Mouse (Mus musculus) lung, adult 2 months (tissue): ENCODE measurements around the gene Gm8947. TPM values are rescaled to one million over a fixed set of nuclear protein-coding genes. Genes with fewer than 3 reads are reported as not detected.

Source experiments
- DNase-seq: peaks from one replicate; pipeline ENCODE4 v3.0.0; 2022
- H3K4me1 ChIP-seq: fragments of 200-500 bp; 2 replicates; pipeline ENCODE4 v1.6.1; 2011; ENCODE audit warnings: low read length; ENCODE audit not compliant: control insufficient read depth, insufficient read depth
- H3K4me3 ChIP-seq: fragments of 200-500 bp; replicated peaks from 2 replicates; pipeline ENCODE3; 2011; ENCODE audit warnings: low read depth, mild to moderate bottlenecking, control low read depth, low read length; ENCODE audit errors: extremely low read depth
- CTCF ChIP-seq: fragments of 200-500 bp; IDR thresholded peaks from 2 replicates; pipeline ENCODE4 v1.5.1; 2011; ENCODE audit warnings: mild to moderate bottlenecking, low read length, control low read depth; ENCODE audit not compliant: insufficient read depth
- POLR2A ChIP-seq: fragments of 200-500 bp; IDR thresholded peaks from 2 replicates; pipeline ENCODE4 v1.6.1; 2011; ENCODE audit warnings: low read depth, mild to moderate bottlenecking, control low read depth, low read length, borderline replicate concordance; ENCODE audit errors: extremely low read depth
- WGBS: fragments of 180-500 bp; shearing (Covaris S2); methylation state at CpG from one replicate; pipeline ENCODE4 v1.1.7; 2018; 5-methylcytosine and 5-hydroxymethylcytosine counted together
- polyA plus RNA-seq: library from polyadenylated mRNA; depleted of rRNA; stranded (reverse); fragments of >200 nt; gene quantifications from 2 replicates; pipeline ENCODE4 v1.2.3, GENCODE M21; 2012; rRNA removed

Gene Gm8947
- polyA plus RNA-seq, 1 experiment, result not detected

DNA sequence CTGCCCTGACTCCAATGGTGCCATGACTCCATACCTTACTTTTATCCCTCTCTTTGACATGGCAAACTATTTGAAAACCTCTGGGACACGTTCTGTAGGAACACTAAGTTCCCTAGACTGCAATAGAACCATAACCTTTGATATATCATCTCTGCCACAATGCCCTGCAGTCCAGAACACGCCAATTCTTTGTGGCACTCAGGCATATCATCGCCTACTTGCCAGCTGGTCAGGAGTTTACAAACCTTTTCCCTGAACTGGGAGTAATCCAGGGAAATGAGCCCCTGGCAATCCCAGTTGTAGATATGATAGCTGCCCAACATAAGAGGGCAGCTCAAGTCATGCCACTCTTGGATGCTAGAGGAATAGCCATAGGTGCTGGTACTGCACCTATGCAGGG lies 40.2 kb downstream of the Gm8947 start:
- DNase-seq, result no peak
- Histone ChIP-seq H3K4me1 (no peaks in the 10 kb centered on the region; the same call in 1 of the 2 replicates), H3K4me3 (no peak overlapping the region)
- 87% methylated on average over 3 of the region's 3 CpGs for WGBS
- TF ChIP-seq CTCF (no peak), POLR2A (no peak)

DNA sequence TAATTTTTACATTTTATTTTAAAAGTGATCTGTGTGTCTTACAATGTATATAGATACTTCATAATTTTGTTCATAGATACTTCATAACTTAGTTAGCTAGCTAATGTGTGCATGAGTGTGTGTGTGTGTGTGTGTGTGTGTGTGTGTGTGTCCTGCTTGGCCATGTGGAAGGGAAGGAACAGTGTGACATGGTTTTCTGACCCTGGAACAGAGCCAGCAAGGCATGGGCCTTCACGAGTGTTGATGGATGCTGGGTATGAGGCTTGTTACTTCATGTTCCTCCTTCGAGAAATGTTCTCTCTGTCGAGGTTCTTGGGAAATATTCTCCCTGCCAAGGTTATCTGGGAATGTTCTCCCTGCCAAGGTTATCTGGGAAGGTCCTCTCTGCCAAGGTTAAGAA lies 41.6 kb downstream of the Gm8947 start:
- no peaks in the 10 kb centered on the region; the same call in 1 of the 2 replicates for H3K4me1 ChIP-seq
- no peak for DNase-seq
- TF ChIP-seq CTCF (no peak), POLR2A (no peak)
- H3K4me3 ChIP-seq, result no peak overlapping the region
- WGBS, result 55% methylated on average over 3 of the region's 3 CpGs

GRCm38 (mm10) chr1:151235574-151235973 lies 43.4 kb downstream of the Gm8947 start:
- DNase-seq, result no peak
- WGBS, result 65% methylated on average over 2 of the region's 2 CpGs
- Histone ChIP-seq H3K4me1 (no peaks in the 10 kb centered on the region; the same call in none of the 2 replicates), H3K4me3 (no peak overlapping the region)
- TF ChIP-seq CTCF, result no peak
- no peak for TF ChIP-seq POLR2A

- TF ChIP-seq CTCF, result no peak
- TF ChIP-seq POLR2A, result no peak
- WGBS, result 34% methylated on average over 13 of the region's 13 CpGs
- Histone ChIP-seq H3K4me3 (no peak overlapping the region), H3K4me1 (no peaks in the 10 kb centered on the region; the same call in none of the 2 replicates)
- DNase-seq, result peak; percentile 33
Measured at GRCm38 (mm10) chr1:151236141-151236930, 44.2 kb downstream of the Gm8947 start.

DNA sequence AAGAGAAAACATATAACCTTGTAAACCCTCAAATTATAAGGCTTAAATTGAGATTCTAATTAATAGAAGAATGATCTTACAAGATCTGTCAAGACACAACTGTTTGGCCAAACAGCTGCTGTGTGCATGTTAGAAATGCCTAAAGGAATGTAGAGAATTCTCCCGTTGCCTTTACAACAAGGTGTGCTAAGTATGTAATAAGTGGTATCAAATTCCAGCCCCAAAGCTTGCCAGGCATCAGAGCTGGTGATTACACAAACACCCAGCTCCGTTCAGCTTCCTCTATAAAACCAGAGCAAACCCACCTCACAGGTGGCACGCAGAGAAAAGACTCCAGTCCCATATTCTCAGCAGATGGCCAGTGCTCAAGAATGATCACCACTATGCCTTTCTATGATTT lies 45.6 kb downstream of the Gm8947 start:
- H3K4me1 ChIP-seq, result no peaks in the 10 kb centered on the region; the same call in none of the 2 replicates
- TF ChIP-seq POLR2A (no peak), CTCF (no peak)
- 67% methylated on average over 3 of the region's 3 CpGs for WGBS
- H3K4me3 ChIP-seq, result no peak overlapping the region
- DNase-seq, result no peak

DNA sequence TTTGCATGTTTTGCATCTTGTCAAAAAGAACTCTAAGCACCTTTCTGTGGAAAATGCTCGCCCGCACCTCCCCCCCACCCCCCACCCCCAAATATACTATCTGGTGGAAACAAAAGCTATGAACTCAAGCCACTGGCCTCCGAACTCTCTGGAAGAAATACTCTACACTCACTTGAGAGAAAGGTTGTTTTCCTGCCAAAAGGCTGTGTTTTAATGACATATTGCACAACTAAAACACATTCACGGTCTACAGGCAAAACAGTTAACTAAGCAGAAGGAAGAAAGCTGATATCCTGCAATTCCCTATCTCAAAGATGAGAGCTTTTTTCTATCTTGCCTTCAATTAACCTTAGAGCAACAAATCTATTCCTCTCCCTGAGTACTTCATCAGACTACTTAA lies 51.2 kb downstream of the Gm8947 start:
- no peaks in the 10 kb centered on the region; the same call in none of the 2 replicates for H3K4me1 ChIP-seq
- no peak overlapping the region for H3K4me3 ChIP-seq
- WGBS, result 61% methylated on average over 4 of the region's 4 CpGs
- TF ChIP-seq CTCF (no peak), POLR2A (no peak)
- DNase-seq, result no peak

Other genes with a start within 250 kb of the Gm8947 start
- 48.8 and 72.0 TPM in 2 replicates for gene Hmcn1, start 198.9 kb upstream of the Gm8947 start, polyA plus RNA-seq
- gene Gm47985, start 9.8 kb upstream of the Gm8947 start, polyA plus RNA-seq, result not detected in 2 replicates
- gene Gm47995, start 6.1 kb downstream of the Gm8947 start, polyA plus RNA-seq, result not detected in 2 replicates
- gene 3110040M04Rik, start 11.7 kb downstream of the Gm8947 start, polyA plus RNA-seq, result not detected in 2 replicates
- gene Gm47996, start 17.8 kb downstream of the Gm8947 start, polyA plus RNA-seq, result not detected in 2 replicates
- 43.0 and 48.9 TPM in 2 replicates for gene Ivns1abp, start 152.1 kb downstream of the Gm8947 start, polyA plus RNA-seq
- gene Swt1, start 236.1 kb downstream of the Gm8947 start, polyA plus RNA-seq, result 12.2 and 14.2 TPM in 2 replicates
- gene Trmt1l, start 236.2 kb downstream of the Gm8947 start, polyA plus RNA-seq, result 13.2 and 13.8 TPM in 2 replicates